Mouse (Mus musculus) myocyte (in vitro differentiated cells): ENCODE data around the gene Mroh3. TPM values are rescaled to one million over a fixed set of nuclear protein-coding genes. Genes with fewer than 3 reads are reported as not detected.

ENCODE experiments used
- H3K27me3 ChIP-seq: one replicate; pipeline ENCODE4 v1.6.1; 2011; ENCODE audit not compliant: control insufficient read depth, insufficient read depth, insufficient read length
- H3K36me3 ChIP-seq: one replicate; pipeline ENCODE4 v1.6.1; 2011; ENCODE audit not compliant: control insufficient read depth, insufficient read depth
- H3K4me2 ChIP-seq: one replicate; pipeline ENCODE4 v1.6.1; 2011; ENCODE audit warnings: low read depth, control low read depth
- H3K4me3 ChIP-seq: one replicate; pipeline ENCODE4 v1.5.1; 2011; ENCODE audit warnings: mild to moderate bottlenecking, control low read depth, moderate library complexity
- H3K79me2 ChIP-seq: one replicate; pipeline ENCODE4 v1.6.1; 2011; ENCODE audit not compliant: control insufficient read depth, insufficient read depth
- H3ac ChIP-seq: one replicate; pipeline ENCODE4 v1.6.1; 2011; ENCODE audit not compliant: control insufficient read depth, insufficient read length
- CEBPB ChIP-seq: IDR thresholded peaks from 2 replicates; pipeline ENCODE4 v1.6.1; 2011; ENCODE audit warnings: mild to moderate bottlenecking, moderate library complexity; ENCODE audit not compliant: poor library complexity, insufficient read depth, severe bottlenecking
- E2F4 ChIP-seq: IDR thresholded peaks from one replicate; pipeline ENCODE4 v1.6.1; 2011; ENCODE audit warnings: mild to moderate bottlenecking, control low read depth, moderate library complexity; ENCODE audit not compliant: insufficient read depth
- MAX ChIP-seq: IDR thresholded peaks from one replicate; pipeline ENCODE4 v1.6.1; 2011; ENCODE audit warnings: low read depth, mild to moderate bottlenecking, control low read depth
- MYOD1 ChIP-seq, 3 experiments: IDR thresholded peaks; one replicate each; pipeline ENCODE4 v1.6.1; 2011; ENCODE audit warnings: control low read depth in 2 of 3, low read depth in 2 of 3, mild to moderate bottlenecking in 2 of 3, moderate library complexity in 1 of 3; ENCODE audit not compliant: insufficient read length in 2 of 3, control insufficient read depth in 1 of 3
- MYOG ChIP-seq, 3 experiments: IDR thresholded peaks; one replicate each; pipeline ENCODE4 v1.6.1; 2011; ENCODE audit warnings: control low read depth in 2 of 3, low read depth in 2 of 3, mild to moderate bottlenecking in 2 of 3; ENCODE audit not compliant: insufficient read length in 2 of 3, control insufficient read depth in 1 of 3, insufficient read depth in 1 of 3
- POLR2A ChIP-seq: IDR thresholded peaks from one replicate; pipeline ENCODE4 v1.6.1; 2011; ENCODE audit warnings: low read depth, mild to moderate bottlenecking, control low read depth, moderate library complexity; ENCODE audit not compliant: insufficient read length
- POLR2AphosphoS2 ChIP-seq: IDR thresholded peaks from one replicate; pipeline ENCODE4 v1.6.1; 2011; ENCODE audit warnings: low read depth, control low read depth; ENCODE audit not compliant: insufficient read length
- REST ChIP-seq: IDR thresholded peaks from one replicate; pipeline ENCODE4 v1.6.1; 2011; ENCODE audit warnings: mild to moderate bottlenecking, control low read depth, moderate library complexity; ENCODE audit not compliant: insufficient read depth, insufficient read length
- SRF ChIP-seq: IDR thresholded peaks from one replicate; pipeline ENCODE4 v1.6.1; 2011; ENCODE audit warnings: low read depth; ENCODE audit not compliant: control insufficient read depth, insufficient read length
- TCF12 ChIP-seq: IDR thresholded peaks from one replicate; pipeline ENCODE4 v1.6.1; 2011; ENCODE audit warnings: mild to moderate bottlenecking, control low read depth; ENCODE audit not compliant: poor library complexity, insufficient read depth, severe bottlenecking
- TCF3 ChIP-seq: IDR thresholded peaks from one replicate; pipeline ENCODE4 v1.6.1; 2011; ENCODE audit warnings: low read depth, control low read depth; ENCODE audit not compliant: insufficient read length
- USF1 ChIP-seq: IDR thresholded peaks from one replicate; pipeline ENCODE4 v1.6.1; 2011; ENCODE audit warnings: low read depth, mild to moderate bottlenecking, control low read depth, moderate library complexity
- polyA plus RNA-seq: library from polyadenylated mRNA; unstranded; fragments of >200 nt; fragmentation: generic; extraction: Trizol; gene quantifications from one replicate; pipeline ENCODE4 v1.2.1, GENCODE M21; 2012; ENCODE audit warnings: missing spikeins

Mroh3 gene
- polyA plus RNA-seq, 1 experiment: 0.16 TPM

DNA sequence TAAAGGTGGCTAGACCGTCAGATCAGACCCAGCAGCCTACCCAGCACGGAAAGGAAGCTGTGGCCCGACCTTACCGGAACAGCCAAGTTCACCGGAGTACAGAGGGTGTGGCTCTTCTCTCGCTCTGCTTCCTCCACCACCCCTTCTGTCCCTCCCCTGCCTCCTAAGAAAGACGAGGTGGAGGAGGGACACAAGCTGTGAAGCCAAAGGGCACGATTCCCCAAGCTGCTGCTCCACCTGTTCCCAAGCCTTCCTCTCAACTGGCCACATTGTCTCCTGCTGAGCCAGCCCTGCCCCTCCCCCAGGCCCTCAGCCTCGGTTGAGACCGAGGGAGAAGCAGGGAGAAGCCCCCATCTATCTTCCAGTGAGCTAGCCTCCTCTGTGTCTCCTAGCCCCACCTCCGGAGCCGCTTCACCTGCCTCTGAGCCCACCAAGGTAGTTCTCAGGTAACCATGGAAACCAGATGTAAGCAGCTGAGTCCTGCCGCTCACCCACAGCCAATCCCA, 38.5 kb downstream of the Mroh3 start:
- peak overlapping the region; percentile 38 for H3K4me2 ChIP-seq
- no peak overlapping the region for H3ac ChIP-seq
- H3K79me2 ChIP-seq: no peaks in the 10 kb centered on the region
- TF ChIP-seq TCF12 (no peak), E2F4 (no peak), TCF3 (no peak), MYOG (IDR thresholded peaks at IDR 0.05; ENCODE audit: control insufficient read depth in 1 of 3, insufficient read depth in 1 of 3, insufficient read length in 2 of 3, low read depth in 2 of 3) (peak in 1 of 3 experiments; percentile 69), SRF (no peak), USF1 (no peak), CEBPB (no peak), REST (no peak), MAX (no peak), MYOD1 (IDR thresholded peaks at IDR 0.05; ENCODE audit: control insufficient read depth in 1 of 3, insufficient read length in 2 of 3, low read depth in 2 of 3) (peak in 2 of 3 experiments; percentile 47 to 90), POLR2AphosphoS2 (peak; percentile 30), POLR2A (peak; percentile 45)
- no peak overlapping the region for H3K4me3 ChIP-seq
- no peaks in the 10 kb centered on the region for H3K27me3 ChIP-seq
- no peaks in the 10 kb centered on the region for H3K36me3 ChIP-seq

DNA sequence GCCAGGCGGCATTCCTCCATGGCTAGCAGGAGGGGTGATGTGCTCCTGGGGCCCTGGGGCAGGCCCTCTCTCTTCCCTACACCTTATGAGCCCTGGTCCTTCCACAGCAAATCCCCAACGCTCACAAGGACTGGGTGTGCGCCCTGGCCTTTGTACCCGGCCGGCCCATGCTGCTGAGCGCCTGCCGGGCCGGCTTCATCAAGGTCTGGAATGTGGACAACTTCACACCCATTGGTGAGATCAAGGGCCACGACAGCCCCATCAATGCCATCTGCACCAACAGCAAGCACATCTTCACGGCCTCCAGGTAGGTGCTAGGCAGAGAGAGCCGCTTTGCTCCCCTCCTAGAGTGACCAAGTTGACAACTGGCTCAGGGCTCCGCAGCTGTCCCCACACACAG, 39.9 kb downstream of the Mroh3 start:
- Histone ChIP-seq H3K27me3 (no peaks in the 10 kb centered on the region), H3K4me3 (no peak overlapping the region), H3ac (no peak overlapping the region), H3K79me2 (no peaks in the 10 kb centered on the region), H3K36me3 (no peaks in the 10 kb centered on the region), H3K4me2 (no peak overlapping the region)
- TF ChIP-seq MYOG (IDR thresholded peaks at IDR 0.05; ENCODE audit: control insufficient read depth in 1 of 3, insufficient read depth in 1 of 3, insufficient read length in 2 of 3, low read depth in 2 of 3): peak in 2 of 3 experiments; percentile 7 to 33
- TF ChIP-seq POLR2AphosphoS2: no peak
- TF ChIP-seq MYOD1 (IDR thresholded peaks at IDR 0.05; ENCODE audit: control insufficient read depth in 1 of 3, insufficient read length in 2 of 3, low read depth in 2 of 3): peak in 1 of 3 experiments; percentile 39

DNA sequence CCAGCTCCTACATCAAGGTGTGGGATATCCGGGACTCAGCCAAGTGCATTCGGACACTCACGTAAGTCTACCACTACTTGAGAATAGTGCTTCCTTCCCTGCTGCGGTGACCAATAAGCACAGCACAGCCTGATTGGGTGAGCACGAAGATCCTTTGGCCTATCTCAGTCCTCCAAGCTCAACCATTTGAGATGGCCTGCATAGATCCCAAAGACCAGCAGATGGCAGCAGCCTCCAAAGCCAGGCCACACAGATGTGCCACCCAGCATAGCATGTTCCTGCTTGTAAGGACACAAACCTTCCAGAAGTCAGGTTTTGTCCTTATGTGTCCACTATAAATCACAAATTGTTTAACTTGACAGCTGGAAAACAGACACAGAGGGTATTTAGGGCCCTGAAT, 42.5 kb downstream of the Mroh3 start:
- no peak overlapping the region for H3K4me2 ChIP-seq
- H3K79me2 ChIP-seq: no peaks in the 10 kb centered on the region
- H3K36me3 ChIP-seq: no peaks in the 10 kb centered on the region
- H3ac ChIP-seq: no peak overlapping the region
- no peak for TF ChIP-seq TCF12
- TF ChIP-seq TCF3: no peak
- no peak for TF ChIP-seq E2F4
- TF ChIP-seq MYOD1 (IDR thresholded peaks at IDR 0.05; ENCODE audit: control insufficient read depth in 1 of 3, insufficient read length in 2 of 3, low read depth in 2 of 3): no peak
- TF ChIP-seq POLR2AphosphoS2: no peak
- TF ChIP-seq MYOG (IDR thresholded peaks at IDR 0.05; ENCODE audit: control insufficient read depth in 1 of 3, insufficient read depth in 1 of 3, insufficient read length in 2 of 3, low read depth in 2 of 3): no peak
- no peak for TF ChIP-seq MAX
- no peak for TF ChIP-seq USF1
- TF ChIP-seq REST: no peak
- no peaks in the 10 kb centered on the region for H3K27me3 ChIP-seq
- no peak overlapping the region for H3K4me3 ChIP-seq

DNA sequence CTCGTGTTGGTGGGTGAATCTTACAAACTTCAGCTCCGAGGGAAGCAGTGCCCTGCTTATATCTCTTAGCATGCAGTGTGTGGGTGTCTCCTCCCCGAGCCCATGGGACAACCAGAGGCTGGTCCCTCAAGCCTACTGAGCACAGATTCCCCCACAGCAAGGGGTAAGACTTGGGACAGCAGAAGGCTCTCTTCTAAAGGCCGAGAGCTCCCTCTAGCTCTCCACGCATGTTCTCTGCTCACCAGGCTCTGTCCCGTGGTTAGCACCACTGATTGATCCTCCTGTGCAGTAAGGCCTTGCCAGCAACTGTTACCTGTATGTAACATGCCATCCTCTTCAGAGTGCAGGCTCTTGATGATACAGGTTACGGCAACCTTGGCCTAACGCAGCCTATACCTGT, 45.0 kb downstream of the Mroh3 start:
- Histone ChIP-seq H3K4me2 (no peak overlapping the region), H3K4me3 (no peak overlapping the region), H3ac (no peak overlapping the region), H3K36me3 (peaks cover 6% of the 10 kb centered on the region), H3K79me2 (no peaks in the 10 kb centered on the region), H3K27me3 (no peaks in the 10 kb centered on the region)
- TF ChIP-seq POLR2A: no peak
- no peak for TF ChIP-seq TCF12
- no peak for TF ChIP-seq E2F4
- TF ChIP-seq MAX: no peak
- no peak for TF ChIP-seq TCF3
- TF ChIP-seq MYOD1 (IDR thresholded peaks at IDR 0.05; ENCODE audit: control insufficient read depth in 1 of 3, insufficient read length in 2 of 3, low read depth in 2 of 3): no peak
- TF ChIP-seq SRF: no peak
- TF ChIP-seq MYOG (IDR thresholded peaks at IDR 0.05; ENCODE audit: control insufficient read depth in 1 of 3, insufficient read depth in 1 of 3, insufficient read length in 2 of 3, low read depth in 2 of 3): no peak
- no peak for TF ChIP-seq POLR2AphosphoS2
- no peak for TF ChIP-seq REST

DNA sequence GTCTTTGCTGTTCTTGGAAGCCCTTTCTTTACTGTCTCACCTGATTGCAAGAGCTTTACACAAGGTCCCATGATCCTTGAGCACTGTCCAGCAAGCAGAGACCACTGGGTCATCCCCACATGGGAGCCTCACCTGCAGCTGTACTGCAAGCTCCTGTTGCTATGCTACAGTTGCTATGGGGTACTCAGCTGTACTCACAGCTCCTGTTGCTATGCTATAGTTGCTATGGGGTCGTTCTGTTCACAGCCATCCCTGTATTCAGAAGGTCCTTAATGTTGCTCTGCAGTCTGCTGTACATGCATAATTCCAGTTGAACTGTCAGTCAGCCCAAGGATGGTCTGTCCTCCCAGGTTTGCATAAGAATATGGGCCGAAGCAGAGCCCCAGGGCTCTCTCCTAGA, 47.2 kb downstream of the Mroh3 start:
- no peaks in the 10 kb centered on the region for H3K27me3 ChIP-seq
- H3K4me3 ChIP-seq: no peak overlapping the region
- no peaks in the 10 kb centered on the region for H3K79me2 ChIP-seq
- H3K4me2 ChIP-seq: no peak overlapping the region
- no peak overlapping the region for H3ac ChIP-seq
- H3K36me3 ChIP-seq: peaks cover 6% of the 10 kb centered on the region
- no peak for TF ChIP-seq REST
- TF ChIP-seq MYOD1 (IDR thresholded peaks at IDR 0.05; ENCODE audit: control insufficient read depth in 1 of 3, insufficient read length in 2 of 3, low read depth in 2 of 3): no peak
- TF ChIP-seq E2F4: no peak
- peak; percentile 7 for TF ChIP-seq POLR2AphosphoS2
- TF ChIP-seq MYOG (IDR thresholded peaks at IDR 0.05; ENCODE audit: control insufficient read depth in 1 of 3, insufficient read depth in 1 of 3, insufficient read length in 2 of 3, low read depth in 2 of 3): no peak
- TF ChIP-seq CEBPB: no peak
- TF ChIP-seq TCF12: no peak
- TF ChIP-seq TCF3: no peak
- TF ChIP-seq MAX: no peak
